Mouse (Mus musculus): ENCODE results near the gene Ufc1. TPM values are rescaled to one million over a fixed set of nuclear protein-coding genes. Genes with fewer than 3 reads are reported as not detected.

The Ufc1 gene
- polyA plus RNA-seq, 1 experiment: 97.6 TPM

- no peaks in the 10 kb centered on the region for H3K27me3 ChIP-seq (replicated peaks)
- H3K4me3 ChIP-seq (replicated peaks): no peak overlapping the region
- no peaks in the 10 kb centered on the region for H3K9me3 ChIP-seq
- H3K36me3 ChIP-seq (replicated peaks; ENCODE audit: low read length): peaks cover 55% of the 10 kb centered on the region
- no peak for TF ChIP-seq FLI1 (IDR thresholded peaks at IDR 0.05; ENCODE audit: low read length)
- no peak for TF ChIP-seq GATA1 (IDR thresholded peaks at IDR 0.05; ENCODE audit: borderline replicate concordance, low read length)
- H3K4me1 ChIP-seq: peaks cover 30% of the 10 kb centered on the region
Observed at GRCm38 (mm10) chr1:171272086-171272485, 22.7 kb downstream of the Ufc1 start.

GRCm38 (mm10) chr1:171271622-171272021 lies 23.2 kb downstream of the Ufc1 start:
- Histone ChIP-seq H3K4me3 (replicated peaks) (peak overlapping the region; percentile 68), H3K27me3 (replicated peaks) (no peaks in the 10 kb centered on the region), H3K36me3 (replicated peaks; ENCODE audit: low read length) (peaks cover 51% of the 10 kb centered on the region), H3K9me3 (no peaks in the 10 kb centered on the region), H3K4me1 (peaks cover 31% of the 10 kb centered on the region)
- TF ChIP-seq GATA1 (IDR thresholded peaks at IDR 0.05; ENCODE audit: borderline replicate concordance, low read length) (no peak), FLI1 (IDR thresholded peaks at IDR 0.05; ENCODE audit: low read length) (no peak)

- Histone ChIP-seq H3K9me3 (no peaks in the 10 kb centered on the region), H3K4me1 (peaks cover 36% of the 10 kb centered on the region), H3K27me3 (replicated peaks) (no peaks in the 10 kb centered on the region), H3K4me3 (replicated peaks) (peak overlapping the region; percentile 99), H3K36me3 (replicated peaks; ENCODE audit: low read length) (peaks cover 46% of the 10 kb centered on the region)
- TF ChIP-seq GATA1 (IDR thresholded peaks at IDR 0.05; ENCODE audit: borderline replicate concordance, low read length) (no peak), FLI1 (IDR thresholded peaks at IDR 0.05; ENCODE audit: low read length) (no peak)
Observed at GRCm38 (mm10) chr1:171271196-171271595, 23.6 kb downstream of the Ufc1 start.

- H3K4me1 ChIP-seq: peaks cover 40% of the 10 kb centered on the region
- peaks cover 40% of the 10 kb centered on the region for H3K36me3 ChIP-seq (replicated peaks; ENCODE audit: low read length)
- H3K27me3 ChIP-seq (replicated peaks): no peaks in the 10 kb centered on the region
- TF ChIP-seq GATA1 (IDR thresholded peaks at IDR 0.05; ENCODE audit: borderline replicate concordance, low read length): no peak
- no peak for TF ChIP-seq FLI1 (IDR thresholded peaks at IDR 0.05; ENCODE audit: low read length)
- peak overlapping the region; percentile 99 for H3K4me3 ChIP-seq (replicated peaks)
- H3K9me3 ChIP-seq: no peaks in the 10 kb centered on the region
Observed at GRCm38 (mm10) chr1:171270573-171270900, 24.3 kb downstream of the Ufc1 start.

- Histone ChIP-seq H3K4me3 (replicated peaks) (peak within 1 kb of the TSS; percentile 99), H3K36me3 (replicated peaks; ENCODE audit: low read length) (peaks cover 35% of the 10 kb centered on the region), H3K27me3 (replicated peaks) (peaks cover under 1% of the 10 kb centered on the region), H3K9me3 (no peaks in the 10 kb centered on the region), H3K4me1 (peaks cover 40% of the 10 kb centered on the region)
- TF ChIP-seq FLI1 (IDR thresholded peaks at IDR 0.05; ENCODE audit: low read length) (no peak), GATA1 (IDR thresholded peaks at IDR 0.05; ENCODE audit: borderline replicate concordance, low read length) (no peak)
Observed at GRCm38 (mm10) chr1:171269848-171270572, 24.8 kb downstream of the Ufc1 start, which contains the start of gene B4galt3. Gene B4galt3, plus strand, starts transcription at chr1:171270328.

GRCm38 (mm10) chr1:171268341-171268740 lies 26.5 kb downstream of the Ufc1 start:
- no peak for TF ChIP-seq FLI1 (IDR thresholded peaks at IDR 0.05; ENCODE audit: low read length)
- no peak for TF ChIP-seq GATA1 (IDR thresholded peaks at IDR 0.05; ENCODE audit: borderline replicate concordance, low read length)
- Histone ChIP-seq H3K36me3 (replicated peaks; ENCODE audit: low read length) (peaks cover 18% of the 10 kb centered on the region), H3K4me3 (replicated peaks) (no peak overlapping the region), H3K27me3 (replicated peaks) (peaks cover 9% of the 10 kb centered on the region), H3K9me3 (no peaks in the 10 kb centered on the region), H3K4me1 (peaks cover 42% of the 10 kb centered on the region)

- H3K4me3 ChIP-seq (replicated peaks): peak overlapping the region; percentile 67
- TF ChIP-seq FLI1 (IDR thresholded peaks at IDR 0.05; ENCODE audit: low read length): no peak
- no peak for TF ChIP-seq GATA1 (IDR thresholded peaks at IDR 0.05; ENCODE audit: borderline replicate concordance, low read length)
- H3K36me3 ChIP-seq (replicated peaks; ENCODE audit: low read length): no peaks in the 10 kb centered on the region
- peaks cover 41% of the 10 kb centered on the region for H3K4me1 ChIP-seq
- peaks cover 25% of the 10 kb centered on the region for H3K27me3 ChIP-seq (replicated peaks)
- H3K9me3 ChIP-seq: no peaks in the 10 kb centered on the region
Observed at GRCm38 (mm10) chr1:171265971-171266744, 28.7 kb downstream of the Ufc1 start.

- no peak overlapping the region for H3K4me3 ChIP-seq (replicated peaks)
- TF ChIP-seq GATA1 (IDR thresholded peaks at IDR 0.05; ENCODE audit: borderline replicate concordance, low read length) (no peak), FLI1 (IDR thresholded peaks at IDR 0.05; ENCODE audit: low read length) (no peak)
- H3K27me3 ChIP-seq (replicated peaks): peaks cover 42% of the 10 kb centered on the region
- H3K4me1 ChIP-seq: peaks cover 37% of the 10 kb centered on the region
- no peaks in the 10 kb centered on the region for H3K36me3 ChIP-seq (replicated peaks; ENCODE audit: low read length)
- H3K9me3 ChIP-seq: no peaks in the 10 kb centered on the region
Observed at GRCm38 (mm10) chr1:171263666-171264461, 31.0 kb downstream of the Ufc1 start.

- H3K4me3 ChIP-seq (replicated peaks): no peak overlapping the region
- TF ChIP-seq GATA1 (IDR thresholded peaks at IDR 0.05; ENCODE audit: borderline replicate concordance, low read length) (no peak), FLI1 (IDR thresholded peaks at IDR 0.05; ENCODE audit: low read length) (no peak)
- H3K36me3 ChIP-seq (replicated peaks; ENCODE audit: low read length): no peaks in the 10 kb centered on the region
- H3K4me1 ChIP-seq: peaks cover 40% of the 10 kb centered on the region
- no peaks in the 10 kb centered on the region for H3K9me3 ChIP-seq
- peaks cover 45% of the 10 kb centered on the region for H3K27me3 ChIP-seq (replicated peaks)
Observed at GRCm38 (mm10) chr1:171263185-171263611, 31.6 kb downstream of the Ufc1 start.

All from megakaryocyte, embryonic 14.5 days (primary cell).